Mouse (Mus musculus): Measurements from ENCODE around the gene Pdcd2.

The Pdcd2 gene

DNA sequence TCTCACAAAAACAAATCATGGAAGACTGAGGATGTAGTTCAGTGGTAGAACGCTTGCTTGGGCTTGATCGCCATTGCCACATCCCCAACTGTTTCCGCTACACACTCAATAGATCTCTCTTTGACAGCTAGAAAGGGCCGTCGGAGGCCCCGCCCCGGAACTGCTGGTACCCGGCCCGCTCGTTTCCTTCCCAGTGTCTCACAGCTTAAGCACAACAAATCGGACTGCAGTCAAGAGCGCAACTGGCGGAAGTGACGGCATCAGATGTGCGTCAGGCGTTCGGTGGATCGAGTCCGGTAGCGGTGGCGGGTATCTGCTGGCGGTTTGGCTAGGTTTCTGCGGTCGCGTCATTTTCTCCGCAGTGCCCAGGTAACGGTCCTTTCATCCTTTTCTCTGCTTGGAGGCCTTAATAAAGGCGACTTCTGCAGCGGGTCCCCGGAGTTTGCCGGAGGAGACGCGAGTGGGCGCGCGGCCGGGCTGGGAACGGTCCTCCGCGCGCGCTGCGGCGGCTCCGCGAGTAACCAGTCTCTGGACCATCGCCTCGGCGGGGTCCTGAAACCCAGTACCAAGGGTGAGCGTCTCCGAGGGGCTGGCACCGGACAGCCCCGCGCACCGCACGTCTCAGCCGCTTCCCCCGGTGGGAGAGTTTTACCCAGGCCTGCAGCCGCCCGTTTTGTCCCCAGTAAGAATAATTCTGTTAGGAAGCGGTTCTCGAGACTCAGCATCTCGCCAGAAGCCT lies 27.3 kb downstream of the Pdcd2 start, which contains the start of the genes Psmb1 and Tbp:
Psmb1 (minus strand) TSS at position 96 of the 739 bp plus-strand sequence.
Tbp (plus strand) TSS at position 233 of the 739 bp plus-strand sequence.
- peak; percentile 99 for DNase-seq (ENCODE audit: low spot score in 2 of 2)

DNA sequence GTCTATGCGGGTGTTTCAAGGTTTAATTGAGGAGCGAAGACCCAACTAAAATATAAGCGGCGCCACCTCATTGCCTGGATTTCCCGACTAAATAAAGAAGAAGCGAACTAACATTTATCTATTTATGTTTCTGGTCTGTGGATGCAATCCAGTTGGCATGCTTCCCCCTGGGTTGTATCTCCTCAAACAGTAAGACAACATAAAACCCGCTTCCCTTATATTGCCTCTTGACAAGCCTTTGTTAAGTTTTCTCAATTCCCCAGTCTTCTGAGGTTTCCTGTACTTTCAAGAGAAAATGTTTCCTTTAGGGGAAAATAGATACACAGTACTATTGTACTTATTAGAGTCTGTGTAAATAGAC lies 28.4 kb downstream of the Pdcd2 start:
- DNase-seq (ENCODE audit: low spot score in 2 of 2) = no peak

DNA sequence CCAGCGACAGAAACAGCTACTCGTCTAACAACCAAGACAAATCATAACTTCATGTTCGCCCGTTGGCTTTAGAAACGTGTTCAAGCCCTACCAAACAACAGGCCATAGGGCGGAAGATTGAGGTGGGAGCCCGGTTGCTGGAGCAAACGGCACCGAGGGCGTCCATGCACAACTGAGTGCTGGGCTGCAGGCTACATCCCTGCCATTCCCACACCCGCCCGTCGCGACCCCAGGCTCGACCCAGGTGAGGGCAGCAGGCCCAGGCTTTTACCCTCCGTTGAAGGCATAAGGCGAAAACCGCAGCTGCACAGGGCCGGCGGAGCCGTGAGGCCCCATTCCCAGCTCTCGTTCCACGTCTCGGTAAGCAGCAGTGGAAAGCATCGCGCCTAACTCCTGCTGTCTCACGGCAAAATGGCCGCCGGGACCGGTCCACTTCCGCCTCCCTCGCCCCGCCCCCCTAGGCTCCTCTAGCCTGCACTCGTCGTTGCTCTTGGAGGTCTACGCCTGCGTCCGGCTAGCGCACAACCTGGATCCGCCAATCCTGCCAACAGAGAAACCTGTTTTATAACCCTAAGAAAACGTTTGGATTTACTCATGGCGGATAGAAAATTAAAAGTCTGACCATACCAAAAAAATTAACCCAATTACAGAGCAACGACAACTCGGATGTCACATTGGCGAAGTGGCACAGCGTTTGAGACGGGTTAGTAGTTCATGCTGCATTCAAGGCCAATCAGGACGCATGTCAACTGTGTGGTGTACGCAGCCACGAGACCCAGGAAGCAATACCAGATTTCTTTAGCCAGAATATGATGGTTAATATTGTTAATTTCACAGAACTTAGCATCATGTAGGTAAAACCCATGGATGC lies 29.0 kb downstream of the Pdcd2 start:
- DNase-seq (ENCODE audit: low spot score in 2 of 2) = peak; percentile 96

DNA sequence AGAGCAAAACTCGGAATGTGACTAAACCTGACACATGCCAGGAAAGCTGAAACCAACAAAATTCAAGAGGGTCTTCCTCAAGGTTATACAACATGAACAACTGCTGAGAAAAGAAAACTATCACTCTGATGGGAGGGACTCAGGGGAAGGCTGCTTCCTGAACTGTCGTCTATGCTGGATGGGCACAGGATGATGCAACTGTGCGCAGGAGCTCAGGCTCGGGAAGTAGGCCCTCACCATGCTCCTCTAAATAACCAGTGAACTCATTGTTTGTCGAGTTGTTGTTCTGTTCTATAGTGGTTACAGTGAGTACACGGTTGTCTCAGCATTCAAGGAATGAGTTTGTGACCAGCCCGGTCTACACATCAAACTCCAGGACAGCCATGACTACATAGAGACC lies 36.6 kb downstream of the Pdcd2 start:
- no peak for DNase-seq (ENCODE audit: low spot score in 2 of 2)

DNA sequence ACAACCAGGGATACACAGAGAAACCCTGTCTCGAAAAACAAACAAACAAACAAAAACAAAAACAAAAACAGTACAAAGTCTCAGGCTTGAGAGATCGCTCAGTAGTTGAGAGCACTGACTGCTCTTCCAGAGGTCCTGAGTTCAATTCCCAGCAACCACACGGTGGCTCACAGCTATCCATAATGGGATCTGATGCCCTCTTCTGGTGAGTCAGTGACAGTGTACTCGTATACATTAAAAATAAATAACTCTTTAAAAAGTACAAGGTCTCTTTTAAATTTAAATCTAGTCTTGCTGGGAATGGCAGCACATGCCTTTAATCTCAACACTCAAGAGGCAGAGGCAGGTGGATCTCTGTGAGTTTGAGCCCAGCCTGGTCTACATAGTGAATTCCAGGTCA lies 54.4 kb downstream of the Pdcd2 start:
- DNase-seq (ENCODE audit: low spot score in 2 of 2) = no peak
